Mouse (Mus musculus): ENCODE results near the gene Mamdc2.

DNA sequence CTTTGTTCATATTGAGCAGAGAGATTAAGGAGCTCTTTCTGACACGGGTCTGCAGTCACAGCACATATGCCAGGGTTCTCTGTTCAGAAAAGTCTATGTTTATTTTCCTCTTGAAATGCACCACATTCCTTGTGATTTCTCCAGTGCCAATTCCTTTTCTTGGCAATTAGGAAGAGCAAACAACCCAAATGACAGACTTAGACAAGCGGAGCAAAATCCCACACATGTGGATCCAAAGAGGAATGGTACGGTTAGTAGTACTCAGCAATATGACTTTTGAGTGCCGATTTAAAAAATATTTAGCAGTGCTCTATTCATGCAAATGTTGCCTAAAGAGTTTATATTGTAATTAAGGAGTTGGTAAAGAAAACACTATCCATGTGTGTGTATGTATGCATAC, 87.7 kb downstream of the Mamdc2 start:
- no peak for TF ChIP-seq CTCF (IDR thresholded peaks at IDR 0.05; ENCODE audit: low read depth)
- no peak for TF ChIP-seq EP300 (optimal IDR thresholded peaks at IDR 0.05)
